Mouse (Mus musculus): ENCODE data around the gene Anxa11. TPM values are rescaled to one million over a fixed set of nuclear protein-coding genes. Genes with fewer than 3 reads are reported as not detected.
"Not testable (repeated sequence)": the region's sequence is repeated elsewhere in the genome, so short reads cannot be mapped to it uniquely, and the experiment has no call there.

Anxa11 gene
- 10 to 100 TPM; 35.6 to 44.5 TPM for total RNA-seq (2021)
- long read RNA-seq, experiment 1, transcript Anxa11-201 (15 exons, 2,394 nt), result major isoform, 37 of 47 reads
- long read RNA-seq, experiment 1, partial matches to known transcripts, result 5 of 47 reads
- long read RNA-seq, experiment 1, other reads (novel, unspliced or antisense), result 4 of 47 reads
- long read RNA-seq, experiment 2, transcript Anxa11-201 (15 exons, 2,394 nt), result major isoform, 40 of 49 reads
- long read RNA-seq, experiment 2, partial matches to known transcripts, result 4 of 49 reads
- long read RNA-seq, experiment 2, other reads (novel, unspliced or antisense), result 5 of 49 reads

DNA sequence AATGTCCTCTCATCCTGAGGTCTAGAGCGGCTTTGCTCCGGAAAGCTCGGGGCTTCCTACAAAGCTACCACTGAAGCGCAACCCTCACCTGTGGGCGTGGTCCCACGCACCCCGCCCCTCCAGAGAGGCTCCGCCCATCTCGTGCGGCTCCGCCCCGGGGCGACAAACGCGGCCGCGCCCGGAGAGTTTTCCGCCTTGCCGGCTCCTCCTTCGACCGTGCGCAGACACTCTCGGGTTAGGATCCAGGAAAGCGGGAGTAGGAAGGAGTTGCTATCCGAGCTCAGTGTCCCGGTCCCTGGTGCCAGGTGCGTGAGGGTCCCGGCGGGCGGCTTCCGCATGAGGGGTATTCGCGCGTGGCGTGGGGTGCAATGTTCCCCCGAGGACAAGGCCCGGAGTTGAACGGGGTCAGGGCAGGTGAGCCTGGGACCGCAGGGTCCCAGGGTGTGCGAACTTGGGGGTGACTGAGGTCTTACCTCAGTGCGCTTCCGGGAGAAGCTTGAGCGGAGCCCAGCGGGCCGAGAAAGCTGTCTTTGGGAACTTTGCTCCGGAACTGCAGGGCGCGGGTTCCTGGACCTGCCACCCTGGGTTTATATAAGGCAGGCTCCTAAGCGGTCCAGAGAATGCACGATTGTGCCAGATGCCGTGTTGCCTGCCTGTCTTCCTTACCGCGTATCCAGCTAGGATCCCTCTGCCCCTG is at the start of gene Anxa11:
Gene Anxa11 (plus strand): TSS at position 166 of the 697 bp plus-strand sequence.
- DNase-seq (ENCODE audit: low spot score in 2 of 2), result peak; percentile 39

DNA sequence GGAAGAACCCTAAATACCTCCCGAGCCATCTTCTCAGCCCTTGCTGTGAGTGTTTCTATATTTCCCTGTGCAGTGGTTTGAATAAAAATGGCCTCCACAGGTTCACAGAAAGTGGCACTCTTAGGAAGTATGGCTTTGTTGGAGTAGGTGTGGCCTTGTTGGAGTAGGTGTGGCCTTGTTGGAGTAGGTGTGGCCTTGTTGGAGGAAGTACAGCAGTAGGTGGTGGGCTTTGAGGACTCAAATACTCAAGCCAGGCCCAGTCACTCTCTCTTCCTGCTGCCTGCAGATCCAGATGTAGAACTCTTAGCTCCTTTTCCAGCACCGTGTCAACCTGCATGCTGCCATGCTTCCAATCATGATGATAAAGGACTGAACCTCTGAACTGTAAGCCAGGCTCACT is 47.6 kb upstream of the Anxa11 start:
- DNase-seq (ENCODE audit: low spot score in 2 of 2), result no peak

DNA sequence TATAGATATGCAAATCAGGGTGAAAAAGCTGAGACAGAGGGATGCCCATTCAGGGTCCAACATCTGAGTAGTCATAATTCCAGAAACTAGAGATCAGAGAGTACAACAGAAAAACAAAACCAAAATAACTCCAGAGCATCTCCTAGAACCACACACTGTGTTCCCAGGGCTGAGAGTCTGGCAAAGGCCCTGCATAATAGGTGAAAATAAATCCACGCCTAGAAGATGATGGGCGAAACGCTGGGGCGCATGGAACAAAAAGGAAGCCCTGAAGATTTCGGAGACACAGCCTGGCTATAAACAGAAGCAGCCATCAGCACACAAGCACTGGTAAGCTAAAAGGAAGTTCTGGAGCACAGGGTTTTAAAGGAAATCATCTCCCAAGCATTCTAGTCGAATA is 46.9 kb upstream of the Anxa11 start:
- no peak for DNase-seq (ENCODE audit: low spot score in 2 of 2)

DNA sequence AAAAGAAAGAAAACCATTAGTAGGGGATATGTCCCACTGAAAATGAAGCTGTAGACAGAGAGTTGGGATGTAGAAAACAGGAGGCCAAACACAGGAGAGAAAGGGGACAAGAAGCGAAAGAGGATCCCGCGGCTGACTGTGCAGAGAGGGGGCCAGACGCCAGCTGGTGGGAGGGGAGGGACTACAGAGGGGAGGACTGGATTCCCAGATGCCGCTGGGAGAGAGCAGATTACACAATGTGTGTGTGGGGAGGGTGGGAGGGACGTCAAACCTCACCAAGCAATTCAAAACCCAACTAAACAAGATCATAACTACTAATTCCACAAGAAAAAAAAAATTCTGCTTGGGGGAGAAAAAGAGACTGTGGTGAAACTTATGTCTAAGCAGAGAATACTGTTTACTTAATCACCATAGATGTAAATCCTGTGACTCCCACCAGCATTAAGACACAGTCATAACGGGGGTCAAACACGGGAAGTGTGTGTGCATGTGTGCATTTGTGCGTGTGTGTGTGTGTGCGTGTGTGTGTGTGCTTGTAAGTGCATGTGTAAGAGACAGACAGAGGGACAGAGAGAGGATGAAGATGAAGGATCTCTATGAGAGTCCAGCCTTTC is 46.3 kb upstream of the Anxa11 start:
- peak; percentile 39 to 68 for DNase-seq (ENCODE audit: low spot score in 2 of 2)

DNA sequence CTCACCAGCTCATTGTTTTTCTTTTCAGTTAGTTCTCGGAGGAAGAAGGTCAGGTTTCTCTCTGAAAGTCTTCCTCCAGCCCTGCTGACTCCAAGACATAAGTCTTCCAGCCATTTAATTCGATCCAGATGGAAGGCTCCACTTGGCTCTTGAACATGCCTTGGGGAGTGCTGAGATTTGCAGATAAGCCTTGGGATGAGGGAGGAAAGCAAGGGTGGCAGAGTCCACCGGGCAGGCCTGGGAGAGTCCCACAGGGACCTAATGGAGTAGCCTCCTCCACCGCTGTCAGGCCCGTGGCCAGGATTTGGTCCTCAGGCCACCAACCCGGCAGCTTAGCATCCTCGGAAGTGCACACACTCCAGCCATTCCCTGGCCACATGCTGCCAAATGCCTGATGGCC is 45.3 kb upstream of the Anxa11 start:
- no peak for DNase-seq (ENCODE audit: low spot score in 2 of 2)

DNA sequence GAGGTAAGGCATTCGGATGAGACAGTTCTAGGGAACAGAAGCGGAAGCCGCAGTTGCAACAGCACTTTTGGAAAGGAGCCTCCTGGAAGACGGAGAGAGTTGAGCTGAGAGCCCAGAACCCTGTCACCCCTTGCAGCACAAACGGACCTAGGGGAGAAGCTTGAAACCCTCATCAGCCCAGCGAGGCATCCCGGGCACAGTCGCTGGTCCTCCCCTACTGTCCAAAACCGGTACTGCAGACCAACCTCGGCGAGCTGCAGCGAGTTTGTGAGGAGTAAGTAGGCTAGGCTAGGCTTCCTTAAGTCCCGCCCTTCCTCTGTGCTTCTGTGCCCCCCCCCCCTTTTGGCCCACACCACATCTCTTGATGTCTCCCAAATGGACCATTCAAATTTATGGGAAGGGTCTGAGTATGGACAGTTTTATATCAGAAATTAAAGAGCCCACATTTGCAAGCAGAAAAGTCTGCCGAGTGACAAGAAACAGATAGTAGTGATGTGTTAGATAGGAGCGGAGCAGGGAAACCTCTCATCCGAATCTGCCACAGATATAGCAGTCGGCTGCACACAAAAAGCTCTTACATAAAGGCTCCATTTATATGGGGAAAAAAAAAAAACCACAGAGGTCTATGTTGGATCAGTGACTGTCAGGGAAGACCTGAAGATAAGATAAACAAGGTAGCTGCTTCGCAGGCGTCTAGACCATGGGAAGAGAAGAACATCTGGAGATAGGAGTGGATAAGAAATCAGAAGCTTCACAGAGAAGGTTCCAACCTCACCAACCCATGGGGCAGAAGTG is 41.6 kb upstream of the Anxa11 start:
- DNase-seq (ENCODE audit: low spot score in 2 of 2), result peak; percentile 76 to 79

DNA sequence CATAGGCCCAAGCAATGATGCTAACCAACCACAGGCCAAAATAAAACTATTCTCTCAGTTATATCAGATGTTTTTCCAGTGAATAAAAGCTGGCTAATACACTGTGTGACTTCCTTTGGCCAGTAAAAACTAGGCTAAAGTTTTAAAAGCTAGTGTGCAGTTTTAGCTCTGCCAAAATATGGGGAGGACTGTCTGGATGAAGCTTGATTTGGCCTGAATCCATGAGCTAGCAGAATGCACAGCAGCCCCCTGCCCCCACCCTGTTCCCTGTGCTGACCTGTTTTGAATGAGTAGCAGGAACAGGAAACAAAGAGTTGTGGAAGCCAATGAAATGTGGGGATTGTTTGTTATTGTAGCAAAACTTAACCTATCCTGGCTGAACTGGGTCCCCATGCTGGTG is 39.4 kb upstream of the Anxa11 start:
- DNase-seq (ENCODE audit: low spot score in 2 of 2), result no peak

DNA sequence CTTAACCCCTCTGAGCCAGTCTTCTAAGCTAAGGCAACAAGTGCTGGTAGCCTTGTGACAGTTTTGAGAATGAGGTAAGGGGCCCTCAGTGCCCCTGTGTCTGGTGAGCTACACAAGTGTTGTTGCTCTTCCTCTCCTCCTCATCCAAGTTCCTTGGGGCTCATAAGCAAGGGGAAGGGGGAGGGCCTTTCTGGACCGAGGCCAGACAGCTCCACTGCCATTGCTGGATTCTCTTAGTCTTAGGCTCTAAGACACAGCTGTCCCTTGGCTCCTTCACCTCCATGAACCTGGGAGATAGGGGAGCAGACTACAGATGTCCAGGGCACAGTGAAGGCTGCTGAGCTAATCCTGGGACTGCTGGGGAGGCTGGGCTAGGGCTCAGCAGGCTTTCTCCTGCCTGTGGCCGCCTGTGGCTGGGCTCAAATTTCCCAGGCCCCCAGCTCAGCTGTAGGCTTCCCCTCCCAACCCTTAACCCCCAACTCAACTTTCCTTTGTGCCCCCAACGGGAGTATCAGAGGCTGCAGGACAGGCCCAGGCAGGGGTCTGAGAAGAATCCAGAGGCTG is 38.6 kb upstream of the Anxa11 start:
- DNase-seq (ENCODE audit: low spot score in 2 of 2), result no peak

DNA sequence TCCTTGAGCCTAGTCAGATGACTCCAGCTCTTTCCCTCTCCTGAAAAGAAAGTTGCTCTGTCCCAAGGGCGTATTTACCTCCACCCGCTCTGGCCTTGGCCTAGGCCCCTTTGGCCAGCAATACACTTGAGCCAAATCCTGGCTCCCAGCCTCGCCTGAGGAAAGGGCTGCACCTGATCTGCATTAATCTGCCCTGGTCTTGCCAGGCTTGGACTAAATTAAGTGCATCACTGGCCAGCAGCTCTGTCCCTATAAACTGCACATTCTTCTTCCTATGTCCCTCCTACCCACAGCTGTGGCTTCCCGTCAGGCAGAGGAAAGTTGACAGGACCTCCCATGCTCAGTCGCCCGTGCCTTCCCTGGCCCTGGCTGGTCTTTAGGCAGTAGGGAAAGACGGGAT is 36.1 kb upstream of the Anxa11 start:
- DNase-seq (ENCODE audit: low spot score in 2 of 2), result peak; percentile 36 to 66

DNA sequence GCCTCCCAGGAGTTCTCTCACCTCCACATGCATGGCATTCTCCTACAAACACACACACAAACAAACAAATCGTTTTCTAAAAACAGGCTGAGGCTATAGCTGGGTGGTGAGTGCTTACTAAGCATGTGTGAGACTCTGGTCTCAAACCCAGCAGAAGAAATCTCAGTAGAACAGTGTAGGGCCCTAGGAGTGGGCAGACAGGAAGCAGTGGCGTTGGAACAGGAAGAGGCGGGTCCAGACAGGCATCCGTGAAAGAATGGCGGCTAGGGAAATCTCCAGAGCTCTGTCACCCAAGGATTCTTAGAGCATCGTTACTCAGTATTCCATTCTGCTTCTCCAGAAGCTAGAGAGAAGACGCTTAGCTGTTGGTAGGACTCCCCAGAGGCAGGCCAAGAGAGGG is 35.4 kb upstream of the Anxa11 start:
- DNase-seq (ENCODE audit: low spot score in 2 of 2), result no peak

DNA sequence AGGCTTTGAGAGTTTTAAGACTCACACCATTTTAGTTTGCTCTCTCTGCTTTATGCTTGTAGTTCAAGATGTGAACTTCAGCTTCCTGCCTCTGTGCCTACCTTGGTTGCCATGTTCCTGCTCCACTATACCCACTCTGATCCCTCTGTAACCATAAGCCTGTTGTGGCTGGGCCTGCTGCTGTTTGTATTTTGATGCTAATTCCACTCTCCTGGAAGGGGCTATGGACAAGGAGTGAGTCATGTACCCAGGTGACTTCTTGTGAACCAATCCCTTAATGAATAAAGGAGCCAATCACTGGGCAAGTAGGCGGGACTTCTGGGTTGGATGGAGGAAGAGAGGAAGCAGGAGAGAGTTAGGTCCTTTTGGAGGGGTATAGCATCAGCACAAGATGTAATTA is 30.9 kb upstream of the Anxa11 start:
- not testable (repeated sequence) for DNase-seq (ENCODE audit: low spot score in 2 of 2)

DNA sequence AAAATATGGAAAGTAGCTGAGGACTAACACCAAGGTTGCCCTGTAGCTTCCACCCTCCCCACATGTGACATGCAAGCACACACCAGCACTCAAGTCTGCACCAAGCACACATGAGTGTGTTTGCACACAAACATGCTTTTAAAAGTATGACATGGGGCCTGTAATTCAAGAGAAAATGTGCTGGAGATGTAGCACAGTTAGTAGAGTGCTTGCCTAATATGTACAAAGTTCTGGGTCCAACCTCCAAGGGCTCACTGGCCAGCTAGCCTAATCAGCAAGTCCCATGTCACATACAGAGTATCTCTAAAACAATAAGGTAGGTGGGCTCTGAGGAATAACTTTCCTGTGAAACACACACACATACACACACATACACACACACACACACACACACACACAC is 27.8 kb upstream of the Anxa11 start:
- no peak for DNase-seq (ENCODE audit: low spot score in 2 of 2)

DNA sequence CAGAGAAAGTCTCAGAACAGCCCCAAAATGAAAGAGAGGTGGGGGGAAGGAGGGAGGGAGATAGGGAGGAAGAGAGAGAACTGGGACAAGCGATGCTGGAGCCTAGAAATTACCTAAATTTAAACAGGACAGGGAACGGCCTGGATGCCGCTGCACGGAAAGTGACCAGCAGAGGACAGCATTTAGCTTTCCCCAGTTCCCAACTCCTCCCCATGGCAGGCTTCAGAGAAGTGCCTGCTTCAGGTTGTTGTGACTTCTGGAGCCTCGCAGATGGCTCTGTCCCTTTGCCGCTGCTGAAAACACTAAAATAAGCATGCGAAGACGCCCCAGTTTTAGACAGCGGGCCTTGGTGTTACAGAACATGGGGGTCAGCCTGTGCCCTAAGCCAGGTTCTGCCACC is 25.5 kb upstream of the Anxa11 start:
- DNase-seq (ENCODE audit: low spot score in 2 of 2), result peak; percentile 56

DNA sequence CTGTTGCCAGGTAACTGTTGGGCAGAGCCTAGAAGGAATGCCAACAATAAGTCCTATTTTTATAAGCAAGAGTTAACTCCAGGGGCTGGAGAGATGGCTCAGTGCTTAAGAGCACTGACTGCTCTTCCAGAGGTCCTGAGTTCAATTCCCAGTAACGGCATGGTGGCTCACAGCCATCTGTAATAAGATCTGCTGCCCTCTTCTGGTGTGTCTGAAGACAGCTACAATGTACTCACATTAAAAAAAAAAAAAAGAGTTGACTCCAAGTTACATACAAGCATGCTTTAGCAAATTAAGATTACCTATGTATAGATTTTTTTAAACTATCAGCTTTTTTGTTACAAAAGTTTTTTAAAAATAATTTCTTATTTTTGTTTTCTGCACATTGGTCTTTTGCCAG is 19.4 kb upstream of the Anxa11 start:
- no peak for DNase-seq (ENCODE audit: low spot score in 2 of 2)

DNA sequence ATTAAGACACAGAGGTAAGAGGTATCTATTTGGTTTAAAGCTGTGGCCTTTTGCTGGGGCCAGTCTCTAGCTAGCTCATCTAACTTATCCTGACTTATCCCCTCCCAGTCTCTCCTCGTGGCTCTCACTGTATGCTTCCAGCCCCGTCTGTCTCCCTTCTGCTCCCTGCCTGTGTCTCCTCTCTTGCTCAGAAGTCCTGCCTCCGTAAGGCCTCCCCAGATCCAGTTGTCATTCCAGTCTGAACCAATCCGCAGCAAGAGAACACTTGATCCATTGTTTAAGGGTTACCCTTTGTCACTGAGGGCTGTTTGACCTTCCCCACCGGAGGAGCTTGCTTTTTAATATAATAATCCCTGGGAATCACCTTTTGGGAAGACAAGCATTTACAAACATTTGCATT is 17.0 kb upstream of the Anxa11 start:
- DNase-seq (ENCODE audit: low spot score in 2 of 2), result no peak

DNA sequence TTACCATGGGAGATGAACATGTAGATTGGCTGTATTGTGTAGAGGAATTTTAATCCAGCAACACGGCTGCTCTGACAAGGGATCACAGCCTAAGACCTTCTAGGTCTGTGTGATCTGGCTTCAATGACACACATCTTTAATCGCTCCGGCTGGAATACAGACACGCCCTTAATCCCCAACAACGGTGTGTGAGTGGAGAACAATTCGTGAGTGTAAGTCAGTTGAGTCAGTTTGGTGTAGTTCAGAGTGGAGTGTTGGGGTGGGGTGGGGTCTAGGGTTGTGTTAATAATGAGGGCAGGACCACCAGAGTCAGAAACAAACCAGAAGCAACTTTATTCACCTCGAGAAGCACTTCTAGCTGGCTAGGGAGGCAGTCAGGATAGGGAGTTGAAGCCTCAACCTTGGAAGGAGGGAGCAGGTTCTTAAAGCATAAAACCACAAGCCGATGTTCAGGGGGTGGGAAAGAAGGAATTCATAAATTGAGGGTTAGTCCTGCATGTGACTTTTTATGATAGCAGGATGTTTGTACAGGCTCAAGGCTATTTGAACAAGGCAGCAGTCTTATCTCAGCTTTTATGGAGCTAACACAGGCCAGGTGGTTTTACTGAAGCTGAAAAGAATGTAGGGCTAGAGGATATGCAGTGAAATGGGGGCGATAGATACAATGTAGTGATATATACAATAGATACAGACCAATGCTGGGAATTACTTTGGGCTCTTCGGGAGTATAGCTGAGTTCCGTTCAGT is 15.9 kb upstream of the Anxa11 start:
- DNase-seq (ENCODE audit: low spot score in 2 of 2), result no peak

DNA sequence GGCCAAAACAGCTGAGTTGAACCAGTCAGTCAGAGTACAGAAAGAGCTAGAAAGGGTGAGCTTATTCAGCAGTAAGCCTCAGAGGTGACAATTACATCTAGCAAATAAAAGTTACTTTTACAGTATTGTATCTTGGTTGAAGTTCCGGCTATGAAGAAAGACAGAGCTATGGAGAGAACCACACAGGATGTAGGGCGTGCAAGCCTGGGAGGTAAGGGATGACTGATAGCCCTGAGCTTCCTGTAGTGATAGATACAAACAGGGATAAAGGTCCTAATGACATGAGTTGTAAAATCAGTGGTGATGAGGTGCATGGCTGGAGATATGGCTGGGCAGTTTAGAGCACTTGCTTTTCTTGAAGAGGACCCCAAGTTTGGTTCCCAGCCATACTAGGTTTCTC is 15.1 kb upstream of the Anxa11 start:
- no peak for DNase-seq (ENCODE audit: low spot score in 2 of 2)

DNA sequence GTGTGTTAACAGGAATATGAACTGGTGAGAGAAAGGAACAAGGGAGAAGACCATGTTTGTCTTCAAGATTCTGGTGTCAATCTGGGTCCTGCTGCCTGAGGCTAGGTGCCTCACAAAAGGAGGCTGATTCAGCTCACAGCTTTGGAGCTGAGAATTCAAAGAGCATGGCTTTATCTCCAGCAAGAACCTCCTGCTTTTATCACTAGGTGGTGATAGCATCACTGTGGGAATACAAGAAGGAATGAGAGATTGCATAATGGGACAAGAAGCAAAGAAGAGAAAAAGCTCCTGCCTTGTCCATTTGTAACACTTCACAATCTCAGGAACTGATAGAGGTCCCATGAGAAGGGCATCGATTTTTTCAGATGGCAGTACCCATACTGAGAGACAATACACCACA is 10.6 kb upstream of the Anxa11 start:
- DNase-seq (ENCODE audit: low spot score in 2 of 2), result no peak

DNA sequence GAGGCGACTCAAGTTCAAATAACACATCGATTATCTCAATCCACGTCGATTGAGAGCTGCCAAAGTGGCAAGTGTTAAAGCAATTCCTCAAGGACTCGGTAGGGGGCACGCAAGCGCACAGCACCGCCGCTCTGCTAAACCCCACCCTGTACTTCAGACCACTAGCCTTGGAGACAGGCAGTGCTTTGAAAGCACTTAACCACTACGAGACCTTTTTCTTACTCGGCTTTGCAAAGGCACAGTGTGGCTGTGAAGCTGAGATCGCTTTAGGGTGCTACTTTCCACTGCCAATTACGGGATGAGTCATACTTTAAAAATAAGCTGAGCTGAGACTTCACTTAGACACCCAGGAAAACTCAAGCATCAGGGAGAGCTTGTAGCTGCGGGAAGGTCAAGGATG is 9.7 kb upstream of the Anxa11 start:
- peak; percentile 61 to 69 for DNase-seq (ENCODE audit: low spot score in 2 of 2)

DNA sequence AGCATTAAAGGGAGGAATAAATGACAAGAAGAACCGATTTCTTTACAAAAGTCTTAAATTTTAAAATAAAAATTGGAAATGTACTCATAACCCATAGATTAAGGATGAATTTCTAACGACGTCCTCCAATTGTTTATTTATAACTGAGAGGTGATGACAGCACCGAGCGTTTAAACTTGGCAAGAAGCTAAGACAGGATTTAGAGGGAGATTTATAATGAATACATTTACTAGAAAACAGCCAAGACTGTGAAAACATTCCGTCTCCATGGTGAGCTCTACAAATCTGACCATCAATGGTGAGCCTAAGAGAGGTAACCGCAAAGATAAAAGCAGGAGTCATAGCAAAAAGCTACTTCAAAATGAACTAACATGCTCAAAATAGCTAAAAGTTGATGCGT is 3.5 kb upstream of the Anxa11 start:
- DNase-seq (ENCODE audit: low spot score in 2 of 2), result no peak

DNA sequence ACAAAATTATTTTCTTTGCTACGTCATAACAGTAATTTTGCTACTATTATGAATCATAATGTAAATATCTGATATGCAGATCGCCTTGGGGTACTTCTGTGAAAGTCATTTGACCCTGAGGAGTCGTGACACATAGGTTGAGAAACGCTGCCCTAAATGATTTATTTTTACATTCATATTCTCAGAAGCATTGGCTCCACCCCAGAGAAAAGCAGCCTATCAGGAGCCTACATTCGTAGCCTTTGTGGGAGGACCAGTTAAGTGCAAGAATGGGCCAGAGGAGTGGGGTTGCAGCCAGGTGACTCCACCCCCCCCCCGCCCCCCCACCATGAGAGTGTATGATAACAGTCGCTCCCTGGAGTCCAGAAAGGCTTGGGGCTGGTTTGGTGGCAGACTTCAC is 2.2 kb upstream of the Anxa11 start:
- DNase-seq (ENCODE audit: low spot score in 2 of 2), result no peak
